Mouse (Mus musculus) embryonic fibroblast, embryonic 13.5 days (primary cell): ENCODE measurements around the gene Cntnap5b. TPM values are rescaled to one million over a fixed set of nuclear protein-coding genes. Genes with fewer than 3 reads are reported as not detected.
"Not testable (repeated sequence)": the region's sequence is repeated elsewhere in the genome, so short reads cannot be mapped to it uniquely, and the experiment has no call there.

ENCODE experiments used
- H3K27ac ChIP-seq: 2 replicates; pipeline ENCODE4 v1.5.1; 2012; ENCODE audit warnings: low read length, control low read depth, inconsistent platforms; ENCODE audit not compliant: insufficient read depth
- H3K4me1 ChIP-seq: 2 replicates; pipeline ENCODE4 v1.6.1; 2011; ENCODE audit warnings: low read length; ENCODE audit not compliant: control insufficient read depth, insufficient read depth
- H3K4me3 ChIP-seq: 2 replicates; pipeline ENCODE4 v1.5.1; 2011; ENCODE audit warnings: mild to moderate bottlenecking, control low read depth, low read length; ENCODE audit not compliant: insufficient read depth
- CTCF ChIP-seq: IDR thresholded peaks from 2 replicates; pipeline ENCODE4 v1.5.1; 2011; ENCODE audit warnings: mild to moderate bottlenecking, control low read depth, low read length, moderate library complexity, borderline replicate concordance; ENCODE audit not compliant: insufficient read depth
- POLR2A ChIP-seq: IDR thresholded peaks from 2 replicates; pipeline ENCODE4 v1.6.1; 2011; ENCODE audit warnings: low read depth, mild to moderate bottlenecking, control low read depth, low read length, moderate library complexity
- polyA plus RNA-seq: library from polyadenylated mRNA; stranded (reverse); fragments of >200 nt; gene quantifications from 2 replicates; pipeline ENCODE4 v1.2.4, GENCODE M21; 2011; ENCODE audit warnings: low read depth; ENCODE audit not compliant: missing spikeins, insufficient read length

The Cntnap5b gene
- polyA plus RNA-seq, 1 experiment = not detected

- H3K4me3 ChIP-seq = no peak overlapping the region
- H3K27ac ChIP-seq = no peak overlapping the region
- H3K4me1 ChIP-seq = no peaks in the 10 kb centered on the region
- no peak for TF ChIP-seq POLR2A
- TF ChIP-seq CTCF = no peak
Observed at GRCm38 (mm10) chr1:99967300-99968089, 194.9 kb downstream of the Cntnap5b start.

GRCm38 (mm10) chr1:99970184-99971086 is 197.9 kb downstream of the Cntnap5b start:
- Histone ChIP-seq H3K27ac (no peak overlapping the region), H3K4me3 (no peak overlapping the region), H3K4me1 (no peaks in the 10 kb centered on the region)
- no peak for TF ChIP-seq POLR2A
- no peak for TF ChIP-seq CTCF

- not testable (repeated sequence) for H3K4me3 ChIP-seq, H3K4me1 ChIP-seq, H3K27ac ChIP-seq
Observed at GRCm38 (mm10) chr1:100001226-100001625, 228.7 kb downstream of the Cntnap5b start.

- Histone ChIP-seq H3K4me1 (no peaks in the 10 kb centered on the region), H3K4me3 (no peak overlapping the region), H3K27ac (no peak overlapping the region)
- TF ChIP-seq CTCF = no peak
- TF ChIP-seq POLR2A = no peak
Observed at GRCm38 (mm10) chr1:100006021-100006745, 233.6 kb downstream of the Cntnap5b start.

GRCm38 (mm10) chr1:100041808-100042207 is 269.2 kb downstream of the Cntnap5b start:
- Histone ChIP-seq H3K27ac (no peak overlapping the region), H3K4me1 (no peaks in the 10 kb centered on the region), H3K4me3 (no peak overlapping the region)
- TF ChIP-seq CTCF (no peak), POLR2A (no peak)

GRCm38 (mm10) chr1:100079812-100080211 is 307.2 kb downstream of the Cntnap5b start:
- Histone ChIP-seq H3K4me3 (no peak overlapping the region), H3K4me1 (no peaks in the 10 kb centered on the region), H3K27ac (no peak overlapping the region)
- TF ChIP-seq CTCF = no peak
- no peak for TF ChIP-seq POLR2A

GRCm38 (mm10) chr1:100100516-100100915 is 328.0 kb downstream of the Cntnap5b start:
- Histone ChIP-seq H3K4me1 (no peaks in the 10 kb centered on the region), H3K27ac (no peak overlapping the region), H3K4me3 (no peak overlapping the region)
- TF ChIP-seq CTCF (no peak), POLR2A (no peak)

GRCm38 (mm10) chr1:100101017-100101416 is 328.5 kb downstream of the Cntnap5b start:
- H3K27ac ChIP-seq = no peak overlapping the region
- no peaks in the 10 kb centered on the region for H3K4me1 ChIP-seq
- no peak for TF ChIP-seq POLR2A
- TF ChIP-seq CTCF = no peak
- no peak overlapping the region for H3K4me3 ChIP-seq

- Histone ChIP-seq H3K4me1 (no peaks in the 10 kb centered on the region), H3K27ac (no peak overlapping the region), H3K4me3 (no peak overlapping the region)
- no peak for TF ChIP-seq POLR2A
- no peak for TF ChIP-seq CTCF
Observed at GRCm38 (mm10) chr1:100104343-100104742, 331.8 kb downstream of the Cntnap5b start.
